Mouse (Mus musculus) R1 (cell line): Measurements from ENCODE around the gene Foxo1.

Experiments
- DNase-seq: peaks from one replicate; pipeline ENCODE4 v3.0.0-alpha.2; 2018; ENCODE audit warnings: low read depth, low spot score

The Foxo1 gene

GRCm38 (mm10) chr3:52267652-52268486 lies at the start of gene Foxo1:
Gene Foxo1, plus strand, starts transcription at chr3:52268336.
- peak; percentile 87 for DNase-seq

- DNase-seq: peak; percentile 62
These were observed 49.3 kb upstream of the Foxo1 start for GRCm38 (mm10) chr3:52218864-52219263.

GRCm38 (mm10) chr3:52221082-52221481 lies 47.1 kb upstream of the Foxo1 start:
- DNase-seq: no peak

GRCm38 (mm10) chr3:52221931-52222330 lies 46.2 kb upstream of the Foxo1 start:
- DNase-seq: no peak

- no peak for DNase-seq
These were observed 31.6 kb upstream of the Foxo1 start for GRCm38 (mm10) chr3:52236488-52236887.

- no peak for DNase-seq
These were observed 31.0 kb upstream of the Foxo1 start for GRCm38 (mm10) chr3:52237136-52237535.

- no peak for DNase-seq
These were observed 27.1 kb upstream of the Foxo1 start for GRCm38 (mm10) chr3:52241062-52241461.

GRCm38 (mm10) chr3:52242457-52243105 lies 25.6 kb upstream of the Foxo1 start:
- peak; percentile 57 for DNase-seq

- peak; percentile 31 for DNase-seq
These were observed 24.7 kb upstream of the Foxo1 start for GRCm38 (mm10) chr3:52243271-52244021.

- no peak for DNase-seq
These were observed 21.9 kb upstream of the Foxo1 start for GRCm38 (mm10) chr3:52245996-52246830.

GRCm38 (mm10) chr3:52251184-52251583 lies 17.0 kb upstream of the Foxo1 start:
- no peak for DNase-seq

GRCm38 (mm10) chr3:52253656-52254461 lies 14.3 kb upstream of the Foxo1 start:
- DNase-seq: peak; percentile 99

GRCm38 (mm10) chr3:52254496-52254895 lies 13.6 kb upstream of the Foxo1 start:
- DNase-seq: no peak

- DNase-seq: peak; percentile 86
These were observed 10.2 kb upstream of the Foxo1 start for GRCm38 (mm10) chr3:52257782-52258441.

GRCm38 (mm10) chr3:52258532-52258931 lies 9.6 kb upstream of the Foxo1 start:
- no peak for DNase-seq

GRCm38 (mm10) chr3:52262431-52263161 lies 5.5 kb upstream of the Foxo1 start:
- DNase-seq: peak; percentile 64

- no peak for DNase-seq
These were observed 3.8 kb upstream of the Foxo1 start for GRCm38 (mm10) chr3:52264354-52264753.

- peak; percentile 53 for DNase-seq
These were observed 1.5 kb upstream of the Foxo1 start for GRCm38 (mm10) chr3:52266606-52267160.

GRCm38 (mm10) chr3:52267293-52267651 lies 864 bp upstream of the Foxo1 start:
- DNase-seq: no peak
